Mouse (Mus musculus) common myeloid progenitor, adult 5-6 weeks (primary cell): Measurements from ENCODE around the gene Olfr1009. TPM values are rescaled to one million over a fixed set of nuclear protein-coding genes. Genes with fewer than 3 reads are reported as not detected.
"Not testable (repeated sequence)": the region's sequence is repeated elsewhere in the genome, so short reads cannot be mapped to it uniquely, and the experiment has no call there.

Experiments used
- ATAC-seq: replicated peaks from 2 replicates; pipeline ENCODE4 v1.8.0; 2016; ENCODE audit warnings: low read depth, mild to moderate bottlenecking, moderate TSS enrichment, inconsistent platforms; ENCODE audit not compliant: poor library complexity, severe bottlenecking
- total RNA-seq: library from RNA; stranded (forward); fragments of 200-1000, 187-1606 nt; gene quantifications from 2 replicates; pipeline ENCODE4 v1.2.3, GENCODE M21; 2017

Olfr1009 gene
- total RNA-seq: not detected in 2 replicates

GRCm38 (mm10) chr2:85715119-85715518, at the start of gene Olfr1009:
Gene Olfr1009 (plus strand): TSS chr2:85715419.
- ATAC-seq: no peak

DNA sequence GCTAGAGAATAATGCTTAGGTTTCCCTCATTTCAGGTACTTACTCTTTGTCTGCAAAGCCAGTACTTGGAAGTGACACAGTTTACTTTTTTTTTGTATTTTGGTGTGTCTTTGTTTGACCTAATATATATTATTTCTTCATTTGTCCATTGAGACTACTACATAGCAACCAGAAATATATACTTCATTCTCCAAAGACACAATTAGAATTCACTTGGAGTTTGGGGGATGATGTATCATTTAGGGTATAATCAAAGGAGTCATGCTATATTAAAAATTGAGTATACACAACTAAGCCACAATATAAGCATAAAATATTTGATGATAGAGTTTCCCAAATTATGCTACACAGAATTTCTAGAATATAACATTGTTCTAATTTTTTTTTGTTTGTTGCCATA, 36.6 kb upstream of the Olfr1009 start, which contains the start of gene Olfr1006:
TSS of gene Olfr1006 (minus strand) at position 101 of the 400 bp plus-strand sequence.
- ATAC-seq: no peak

DNA sequence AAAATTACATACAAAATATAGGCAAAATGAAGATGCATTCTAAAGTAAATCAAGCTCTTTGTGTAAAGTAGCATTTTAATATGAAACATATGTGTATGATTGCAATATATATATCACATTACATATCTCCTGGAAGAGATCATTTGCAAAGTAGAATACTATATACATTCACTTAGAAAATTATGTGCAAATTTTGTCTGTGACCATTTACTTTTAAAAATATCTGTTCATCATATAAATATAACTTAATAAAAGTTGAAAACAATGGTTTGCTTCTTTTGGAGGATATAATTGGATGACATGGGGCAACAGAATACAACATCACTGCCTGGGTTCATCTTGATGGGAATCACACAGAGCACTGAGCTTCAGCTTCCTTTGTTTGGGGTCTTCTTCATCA, 26.1 kb upstream of the Olfr1009 start, which contains the start of gene Olfr1008:
TSS of gene Olfr1008 (plus strand) at position 301 of the 400 bp plus-strand sequence.
- no peak for ATAC-seq

- not testable (repeated sequence) for ATAC-seq
Measured at GRCm38 (mm10) chr2:85710680-85711079, 4.5 kb upstream of the Olfr1009 start.

GRCm38 (mm10) chr2:85711159-85711558, 4.1 kb upstream of the Olfr1009 start:
- ATAC-seq: no peak

GRCm38 (mm10) chr2:85725793-85726192, 10.6 kb downstream of the Olfr1009 start:
- ATAC-seq: peak; percentile 90

DNA sequence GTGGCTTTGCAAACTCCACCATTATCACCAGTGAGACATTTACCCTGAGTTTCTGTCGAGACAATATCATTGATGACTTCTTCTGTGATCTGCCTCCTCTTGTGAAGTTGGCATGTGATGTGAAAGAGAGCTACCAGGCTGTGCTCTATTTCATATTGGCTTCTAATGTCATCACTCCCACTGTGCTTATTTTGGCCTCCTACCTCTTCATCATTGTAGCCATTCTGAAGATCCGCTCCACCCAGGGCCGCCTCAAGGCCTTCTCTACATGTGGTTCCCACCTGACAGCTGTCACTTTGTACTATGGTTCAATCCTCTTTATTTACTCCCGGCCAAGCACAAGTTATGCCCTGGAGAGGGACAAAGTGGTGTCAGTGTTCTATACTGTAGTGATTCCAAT, 38.6 kb downstream of the Olfr1009 start:
- no peak for ATAC-seq

DNA sequence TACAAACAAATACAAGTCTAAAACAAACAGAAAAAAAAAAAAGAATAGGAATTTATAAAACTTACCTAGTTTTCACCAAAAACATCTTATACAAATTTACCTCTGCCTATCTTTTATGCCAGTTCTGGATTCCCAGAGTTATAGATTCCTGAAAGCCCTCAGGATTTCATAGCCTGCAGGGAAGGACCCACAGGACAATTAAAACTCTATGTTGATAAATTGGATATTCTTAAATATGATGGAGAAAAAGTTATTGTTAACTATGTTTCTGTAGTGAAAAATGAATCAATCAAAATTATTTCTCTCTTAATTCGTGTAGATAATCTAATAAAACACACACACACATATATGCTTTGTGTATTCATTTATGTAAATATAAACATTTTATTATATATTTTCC, 47.4 kb downstream of the Olfr1009 start, which contains the start of gene Olfr1012:
TSS of gene Olfr1012 (minus strand) at position 101 of the 400 bp plus-strand sequence.
- ATAC-seq: no peak

- ATAC-seq: no peak
Measured at GRCm38 (mm10) chr2:85766798-85767197, 51.6 kb downstream of the Olfr1009 start, which contains the start of gene Olfr1013. Gene Olfr1013 (plus strand): TSS chr2:85767098.

DNA sequence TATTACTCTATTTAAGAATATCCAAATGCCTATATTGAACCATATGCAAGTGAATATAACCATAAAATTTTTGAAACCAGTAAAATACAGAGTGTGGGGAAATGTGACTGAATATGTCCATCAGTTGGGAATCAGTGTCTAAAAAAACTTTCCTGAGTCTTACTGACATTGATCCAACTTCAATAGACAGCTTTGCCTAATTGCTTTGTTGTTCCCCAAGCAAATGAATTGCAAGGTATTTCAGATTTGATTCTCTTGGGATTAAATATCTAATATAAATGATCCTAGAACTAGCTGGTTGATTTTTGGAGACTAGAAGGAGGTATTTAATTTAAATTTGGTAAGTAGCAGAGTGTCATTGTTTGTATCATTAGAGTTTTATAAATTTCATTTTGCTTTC, 57.2 kb downstream of the Olfr1009 start, which contains the start of gene Olfr1014:
TSS of gene Olfr1014 (plus strand) at position 301 of the 400 bp plus-strand sequence.
- ATAC-seq: no peak

Other genes with a start within 250 kb of the Olfr1009 start
- not detected in 2 replicates for gene 4833423E24Rik, start 196.4 kb upstream of the Olfr1009 start, total RNA-seq
- gene Olfr996, start 136.2 kb upstream of the Olfr1009 start, total RNA-seq: not detected in 2 replicates
- not detected in 2 replicates for gene Olfr998, start 126.5 kb upstream of the Olfr1009 start, total RNA-seq
- not detected in 2 replicates for gene Olfr1000, start 103.5 kb upstream of the Olfr1009 start, total RNA-seq
- not detected in 2 replicates for gene Olfr1002, start 64.7 kb upstream of the Olfr1009 start, total RNA-seq
- gene Olfr154, start 51.0 kb upstream of the Olfr1009 start, total RNA-seq: not detected in 2 replicates
- gene Olfr1006, start 36.7 kb upstream of the Olfr1009 start, total RNA-seq: not detected in 2 replicates
- gene Olfr1008, start 26.0 kb upstream of the Olfr1009 start, total RNA-seq: not detected in 2 replicates
- gene Olfr1012, start 47.3 kb downstream of the Olfr1009 start, total RNA-seq: not detected in 2 replicates
- gene Olfr1013, start 51.7 kb downstream of the Olfr1009 start, total RNA-seq: not detected in 2 replicates
- not detected in 2 replicates for gene Olfr1014, start 57.3 kb downstream of the Olfr1009 start, total RNA-seq
- gene Olfr1015, start 66.6 kb downstream of the Olfr1009 start, total RNA-seq: not detected in 2 replicates
- not detected in 2 replicates for gene Olfr1016, start 87.1 kb downstream of the Olfr1009 start, total RNA-seq
- not detected in 2 replicates for gene Olfr1018, start 103.1 kb downstream of the Olfr1009 start, total RNA-seq
- not detected in 2 replicates for gene Olfr1019, start 130.1 kb downstream of the Olfr1009 start, total RNA-seq
- gene Olfr1020, start 131.6 kb downstream of the Olfr1009 start, total RNA-seq: not detected in 2 replicates
- gene Olfr1022, start 153.2 kb downstream of the Olfr1009 start, total RNA-seq: not detected in 2 replicates
- not detected in 2 replicates for gene Olfr1023, start 170.2 kb downstream of the Olfr1009 start, total RNA-seq
- not detected in 2 replicates for gene Olfr1024, start 189.6 kb downstream of the Olfr1009 start, total RNA-seq
- gene Olfr1025-ps1, start 199.8 kb downstream of the Olfr1009 start, total RNA-seq: not detected in 2 replicates
- not detected in 2 replicates for gene Olfr1026, start 206.1 kb downstream of the Olfr1009 start, total RNA-seq
- not detected in 2 replicates for gene Olfr1028, start 235.0 kb downstream of the Olfr1009 start, total RNA-seq